ENCODE assay signal across 26 mouse cellular contexts in the genomic region with DNA sequence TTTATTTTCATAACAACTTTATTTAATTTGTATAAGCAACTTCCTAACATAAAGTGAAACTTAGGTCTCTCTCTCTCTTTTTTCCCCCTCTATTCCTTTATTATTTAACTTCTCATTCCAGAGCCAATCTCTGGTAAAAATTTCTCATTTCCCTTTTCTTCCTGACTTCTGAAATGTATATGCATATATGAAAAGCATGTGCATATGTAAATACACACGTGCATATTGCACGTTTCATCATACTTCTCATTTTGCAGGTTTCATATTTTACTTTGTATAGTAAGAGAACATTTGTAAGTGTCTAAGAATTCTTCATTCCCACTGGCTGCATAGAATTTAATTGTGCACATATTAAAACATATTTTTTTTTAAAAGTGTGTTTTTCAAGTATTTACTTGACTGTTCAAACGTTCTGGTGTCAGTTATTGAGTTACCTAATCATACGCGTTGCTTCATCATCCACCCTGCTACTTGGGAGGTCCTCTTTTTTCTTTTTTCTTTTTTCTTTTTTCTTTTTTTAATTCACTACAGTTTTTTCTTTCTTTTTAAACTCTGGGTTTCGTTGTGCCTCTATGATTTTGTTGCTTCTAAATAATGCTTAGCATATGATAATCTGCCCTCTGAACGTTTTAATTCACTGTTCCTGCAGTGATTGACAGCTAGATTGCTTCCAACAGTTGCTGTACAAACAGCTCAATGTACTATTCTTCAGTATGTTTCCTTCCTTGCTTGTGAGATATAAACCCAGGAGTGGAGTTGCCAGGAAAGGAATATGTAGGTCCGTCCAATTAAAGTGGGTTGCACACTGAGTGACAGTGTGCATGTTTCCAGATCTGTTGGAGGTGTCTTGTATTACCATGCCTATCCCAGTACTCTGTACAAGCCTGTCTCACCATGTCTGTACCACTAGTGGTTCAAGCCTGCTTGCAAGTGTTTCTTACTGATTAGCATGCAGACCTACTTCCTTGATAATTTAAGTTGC.
DNase-seq lines count a peak whose midpoint lies in the region; ATAC-seq and TF ChIP-seq lines count a peak whose summit lies in the region.
"Had no signal": no experiment of that assay in that cellular context is flagged by ENCODE, and none has a peak within 500 bp of the region (broad histone marks: within the 10 kb centered on the region; RNA-seq: fewer than 3 reads in every experiment).

No protein-coding gene starts in this region.

- peak; percentile 17 for DNase-seq in embryo, embryonic 10.5 days (ENCODE audit: low spot score)
- DNase-seq in embryo, embryonic 11 days, result no peak
- peak; percentile 79 for DNase-seq in brain, embryonic 14.5 days (ENCODE audit: low read depth)
- no peak for DNase-seq in forebrain, postnatal 0 days
- DNase-seq in urinary bladder, postnatal 10 days (ENCODE audit: low spot score), result no peak
- no peak for DNase-seq in right cerebral cortex, postnatal 36 days (ENCODE audit: low spot score in 2 of 2)
- DNase-seq: adrenal gland, postnatal 14 days; cerebellum, adult 11-12 months; cerebellum, adult 9-11 months; gastrocnemius, postnatal 25 days; heart, adult 2 months; heart, postnatal 4 days; kidney, adult 9 months; kidney, postnatal 14 days; layer of hippocampus, adult 9-11 months; lung, postnatal 4 days; midbrain, embryonic 14.5 days had no signal

- no peak for TF ChIP-seq CTCF in brain, embryonic 14.5 days (IDR thresholded peaks at IDR 0.05; ENCODE audit: borderline replicate concordance, extremely low read depth, insufficient read depth, insufficient read length)
- no peak for TF ChIP-seq CTCF in forebrain, postnatal 0 days (IDR thresholded peaks at IDR 0.05; ENCODE audit: low read depth)

- H3K4me3 ChIP-seq in forebrain, embryonic 12.5 days (replicated peaks), result no peak overlapping the region
- H3K4me3 ChIP-seq in forebrain, postnatal 0 days (ENCODE audit: low read depth, low read length), result no peak overlapping the region
- H3K4me3 ChIP-seq: embryonic facial prominence, embryonic 12.5 days; heart, adult 2 months; heart, embryonic 12.5 days; hindbrain, embryonic 13.5 days; limb, embryonic 12.5 days; neural tube, embryonic 15.5 days had no signal

- no peak overlapping the region for H3K4me2 ChIP-seq in forebrain, embryonic 12.5 days
- no peak overlapping the region for H3K4me2 ChIP-seq in forebrain, postnatal 0 days (ENCODE audit: low read depth)
- H3K4me2 ChIP-seq: embryonic facial prominence, embryonic 12.5 days; heart, embryonic 12.5 days; hindbrain, embryonic 13.5 days; limb, embryonic 12.5 days; liver, embryonic 11.5 days; neural tube, embryonic 15.5 days had no signal

- H3K27me3 ChIP-seq in forebrain, embryonic 12.5 days, result no peaks in the 10 kb centered on the region
- no peaks in the 10 kb centered on the region for H3K27me3 ChIP-seq in forebrain, postnatal 0 days (ENCODE audit: insufficient read depth, low read length)
- H3K27me3 ChIP-seq: embryonic facial prominence, embryonic 12.5 days; heart, embryonic 12.5 days; hindbrain, embryonic 13.5 days; neural tube, embryonic 15.5 days had no signal

- no peaks in the 10 kb centered on the region for H3K9me3 ChIP-seq in forebrain, embryonic 12.5 days
- H3K9me3 ChIP-seq in forebrain, postnatal 0 days (ENCODE audit: low read length), result no peaks in the 10 kb centered on the region
- H3K9me3 ChIP-seq: embryonic facial prominence, embryonic 12.5 days; heart, embryonic 12.5 days; hindbrain, embryonic 13.5 days; limb, embryonic 12.5 days; neural tube, embryonic 15.5 days had no signal

- H3K9ac ChIP-seq in forebrain, embryonic 12.5 days, result no peak overlapping the region
- no peak overlapping the region for H3K9ac ChIP-seq in forebrain, postnatal 0 days
- H3K9ac ChIP-seq: embryonic facial prominence, embryonic 12.5 days; heart, embryonic 12.5 days; hindbrain, embryonic 13.5 days; limb, embryonic 12.5 days; neural tube, embryonic 15.5 days had no signal

- TF ChIP-seq POLR2A in brain, embryonic 14.5 days (IDR thresholded peaks at IDR 0.05; ENCODE audit: borderline replicate concordance, extremely low read depth, insufficient read depth, insufficient read length, poor library complexity, severe bottlenecking), result no peak

- 0 out of 2 replicates have a peak, but pooled peaks cover 3% of the 10 kb centered on the region for H3K4me1 ChIP-seq in forebrain, embryonic 12.5 days
- no peaks in the 10 kb centered on the region for H3K4me1 ChIP-seq in forebrain, postnatal 0 days (ENCODE audit: insufficient read depth)
- H3K4me1 ChIP-seq: heart, embryonic 12.5 days; hindbrain, embryonic 13.5 days; limb, embryonic 12.5 days; neural tube, embryonic 15.5 days had no signal

- ATAC-seq in forebrain, embryonic 12.5 days (ENCODE audit: low FRiP score), result peak; percentile 44; the same call in 1 of the 2 replicates
- ATAC-seq in forebrain, postnatal 0 days, result peak; percentile 56
- no peak for ATAC-seq in monocyte, adult 5-6 weeks (replicated peaks; ENCODE audit: insufficient number of reproducible peaks, low FRiP score, low TSS enrichment, poor library complexity, severe bottlenecking)
- ATAC-seq: intestine, postnatal 0 days had no signal

- no peak overlapping the region for H3K27ac ChIP-seq in forebrain, embryonic 12.5 days
- H3K27ac ChIP-seq in forebrain, postnatal 0 days (ENCODE audit: low read depth, low read length), result no peak overlapping the region
- H3K27ac ChIP-seq: embryonic facial prominence, embryonic 12.5 days; heart, adult 2 months; hindbrain, embryonic 13.5 days; limb, embryonic 12.5 days; neural tube, embryonic 15.5 days had no signal

- 44% methylated on average over 8 of the region's 8 CpGs for WGBS in forebrain, embryonic 12.5 days
- 30% methylated on average over 8 of the region's 8 CpGs for WGBS in forebrain, postnatal 0 days

- no peaks in the 10 kb centered on the region for H3K36me3 ChIP-seq in forebrain, embryonic 12.5 days (replicated peaks)
- H3K36me3 ChIP-seq in forebrain, postnatal 0 days (ENCODE audit: insufficient read depth), result no peaks in the 10 kb centered on the region
- H3K36me3 ChIP-seq: embryonic facial prominence, embryonic 12.5 days; heart, embryonic 12.5 days; hindbrain, embryonic 13.5 days; limb, embryonic 12.5 days; neural tube, embryonic 15.5 days had no signal

Comparison
In these comparisons a context has a peak if more than half of its experiments do, and no peak if none do; other contexts are left out.
1. DNase-seq: peak in embryo, embryonic 10.5 days (single experiment) and brain, embryonic 14.5 days (single experiment); none in embryo, embryonic 11 days (single experiment), forebrain, postnatal 0 days (single experiment), urinary bladder, postnatal 10 days (single experiment) and right cerebral cortex, postnatal 36 days (0 of 2).